8 mouse cellular contexts compared by ENCODE assay signal in the genomic region with DNA sequence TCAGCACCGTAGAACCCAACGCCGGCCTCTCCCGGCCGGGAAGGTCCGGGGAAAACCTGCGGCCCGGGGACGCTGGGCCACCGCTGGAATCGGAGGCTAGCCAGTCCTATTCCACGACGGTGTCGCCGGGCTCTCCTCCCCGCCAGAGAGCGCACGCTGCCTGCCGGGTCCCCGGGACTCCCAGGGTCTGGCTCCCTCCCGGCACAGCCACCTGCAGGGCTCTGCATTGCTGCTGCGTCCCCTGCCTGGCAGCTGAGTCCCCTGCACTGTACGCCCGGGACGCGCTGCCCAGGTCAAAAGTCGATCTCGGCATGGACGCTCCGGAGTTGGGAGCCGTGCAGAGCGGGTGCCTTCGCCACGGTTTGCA.
DNase-seq lines count a peak whose midpoint lies in the region; ATAC-seq and TF ChIP-seq lines count a peak whose summit lies in the region.

No protein-coding gene starts in this region.

- intact Hi-C loops in left cerebral cortex, postnatal 36 days (cut with DNase I) = loop anchor here (5.0 kb wide), 2 partner anchors 67 to 88 kb away; no protein-coding TSS in a partner anchor

- H3K27me3 ChIP-seq in cerebellum, adult 2 months (ENCODE audit: control insufficient read depth, insufficient read depth, low read length) = peaks cover 2% of the 10 kb centered on the region; the same call in 1 of the 2 replicates
- H3K27me3 ChIP-seq in hindbrain, postnatal 0 days (ENCODE audit: insufficient read depth, low read length) = no peaks in the 10 kb centered on the region
- H3K27me3 ChIP-seq in megakaryocyte, embryonic 14.5 days (replicated peaks) = peaks cover 82% of the 10 kb centered on the region

- no peaks in the 10 kb centered on the region for H3K4me1 ChIP-seq in cerebellum, adult 2 months (ENCODE audit: control insufficient read depth, insufficient read depth, low read length)
- H3K4me1 ChIP-seq in hindbrain, postnatal 0 days (ENCODE audit: insufficient read depth, low read length) = peaks cover 13% of the 10 kb centered on the region
- H3K4me1 ChIP-seq in megakaryocyte, embryonic 14.5 days = peaks cover 18% of the 10 kb centered on the region

- peak; percentile 85 for ATAC-seq in hindbrain, postnatal 0 days

- TF ChIP-seq POLR2A in cerebellum, adult 2 months (IDR thresholded peaks at IDR 0.05; ENCODE audit: borderline replicate concordance, insufficient read depth, low read length) = no peak

- peak overlapping the region; percentile 88 for H3K4me2 ChIP-seq in hindbrain, postnatal 0 days (ENCODE audit: low read depth, low read length)

- H3K36me3 ChIP-seq in hindbrain, postnatal 0 days (ENCODE audit: insufficient read depth, low read length) = no peaks in the 10 kb centered on the region
- no peaks in the 10 kb centered on the region for H3K36me3 ChIP-seq in megakaryocyte, embryonic 14.5 days (replicated peaks; ENCODE audit: low read length)

- H3K4me3 ChIP-seq in cerebellum, adult 2 months (replicated peaks; ENCODE audit: insufficient read depth, low read depth, low read length) = peak overlapping the region; percentile 47
- peak overlapping the region; percentile 78 for H3K4me3 ChIP-seq in hindbrain, postnatal 0 days (ENCODE audit: low read length)
- peak overlapping the region; percentile 93 for H3K4me3 ChIP-seq in megakaryocyte, embryonic 14.5 days (replicated peaks)

- no peaks in the 10 kb centered on the region for H3K9me3 ChIP-seq in hindbrain, postnatal 0 days (ENCODE audit: low read length)
- H3K9me3 ChIP-seq in megakaryocyte, embryonic 14.5 days = peaks cover 14% of the 10 kb centered on the region; the same call in 1 of the 2 replicates

- peak; percentile 79 for DNase-seq in Muller cell, postnatal 12 days (ENCODE audit: inconsistent ontology term)
- DNase-seq in cerebellum, adult 2 months = peak; percentile 56 to 58
- DNase-seq in gastrocnemius, adult 18-20 months (ENCODE audit: low spot score) = peak; percentile 81
- DNase-seq in hindbrain, postnatal 0 days (ENCODE audit: low spot score) = peak; percentile 80
- DNase-seq in left cerebral cortex, postnatal 36 days (ENCODE audit: low spot score in 2 of 2) = peak; percentile 54 to 59
- peak; percentile 74 to 80 for DNase-seq in right cerebral cortex, postnatal 10 days (ENCODE audit: low spot score in 2 of 2)
- peak; percentile 67 to 73 for DNase-seq in urinary bladder, postnatal 36 days (ENCODE audit: low spot score in 2 of 2)

- WGBS in cerebellum, adult 2 months = 1% methylated on average over 34 of the region's 34 CpGs
- WGBS in hindbrain, postnatal 0 days = under 1% methylated on average over 29 of the region's 34 CpGs

- H3K27ac ChIP-seq in cerebellum, adult 2 months (ENCODE audit: insufficient read depth, low read length) = peak overlapping the region; percentile 47; the same call in 1 of the 2 replicates
- H3K27ac ChIP-seq in hindbrain, postnatal 0 days = peak overlapping the region; percentile 84

- no peak for TF ChIP-seq CTCF in cerebellum, adult 2 months (IDR thresholded peaks at IDR 0.05; ENCODE audit: borderline replicate concordance, insufficient read depth, low read depth, low read length)
- TF ChIP-seq CTCF in hindbrain, postnatal 0 days (IDR thresholded peaks at IDR 0.05; ENCODE audit: low read depth) = peak; percentile 67

- H3K9ac ChIP-seq in hindbrain, postnatal 0 days (replicated peaks; ENCODE audit: low read length) = peak overlapping the region; percentile 79

Comparison
In these comparisons a context has a peak if more than half of its experiments do, and no peak if none do; other contexts are left out.
1. Peak in every context shown above with its lines: DNase-seq, ATAC-seq, H3K4me3 ChIP-seq and H3K27ac ChIP-seq.